Mouse (Mus musculus): Measurements from ENCODE around the gene Mpig6b.

The Mpig6b gene

GRCm38 (mm10) chr17:35085208-35085865 is 19.4 kb upstream of the Mpig6b start, which contains the start of gene Ly6g6f:
Gene Ly6g6f (minus strand): TSS chr17:35085610.
- DNase-seq (ENCODE audit: low spot score): no peak

DNA sequence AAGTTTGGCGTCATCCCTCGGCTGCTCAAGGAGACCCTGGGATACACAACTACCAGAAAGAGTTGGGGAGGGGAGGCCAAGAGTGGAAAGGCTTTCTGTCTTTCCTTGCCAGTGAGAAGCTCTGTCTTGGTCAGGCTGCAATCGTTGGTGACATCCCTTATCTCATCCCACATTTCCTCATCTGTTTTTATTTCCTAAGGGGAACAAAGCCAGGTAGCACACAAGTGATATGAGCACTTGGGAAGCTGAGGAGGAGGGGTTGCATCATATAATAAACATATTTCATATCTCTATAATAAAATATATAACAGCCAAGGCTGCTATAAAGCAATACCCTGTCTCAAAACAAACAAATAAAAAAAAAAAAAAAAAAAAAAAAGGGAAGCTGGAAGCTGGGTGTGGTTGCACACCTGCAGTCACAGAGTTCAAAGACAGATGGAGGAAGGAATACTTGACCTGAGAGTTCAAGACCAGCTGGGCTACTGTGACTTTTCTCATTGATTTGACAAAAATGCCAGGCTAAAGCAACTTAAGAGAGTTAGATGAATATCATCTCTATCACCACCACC is 18.0 kb upstream of the Mpig6b start:
- DNase-seq (ENCODE audit: low spot score): no peak

DNA sequence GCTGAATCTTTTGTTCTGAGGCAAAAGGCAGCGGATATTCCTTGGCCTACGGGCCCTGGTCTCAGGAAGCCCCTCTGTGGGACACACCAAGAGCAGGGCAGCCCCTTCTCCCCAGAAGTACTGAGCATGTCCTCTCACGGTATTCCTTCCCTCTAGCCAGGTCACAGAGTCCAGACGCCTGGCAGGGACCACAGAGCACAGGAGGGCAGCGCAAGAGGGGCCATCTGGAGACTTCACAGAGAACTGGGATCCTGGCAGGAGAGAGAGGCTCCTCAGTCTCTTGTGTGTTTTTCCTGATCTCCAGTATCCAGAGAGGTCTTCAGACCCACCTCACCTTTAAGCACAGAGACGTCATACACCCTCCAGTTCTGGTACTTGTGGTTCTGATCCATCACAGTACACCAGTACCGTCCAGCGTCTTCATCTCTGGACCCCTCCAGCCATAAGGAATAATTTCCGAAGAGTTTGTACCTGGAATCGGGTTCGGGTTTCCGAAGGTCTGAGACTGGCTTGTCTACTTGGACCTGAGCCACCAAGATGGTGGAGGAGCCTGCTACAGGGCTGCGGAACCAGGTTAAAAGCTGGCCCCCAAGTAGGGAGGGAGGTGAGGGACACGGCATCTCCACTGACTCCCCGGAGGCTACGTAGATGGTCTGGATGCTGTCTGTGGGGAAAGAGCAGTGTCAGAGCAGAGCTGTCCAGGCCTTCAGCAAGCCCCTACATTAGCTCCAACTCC is 17.0 kb upstream of the Mpig6b start:
- DNase-seq (ENCODE audit: low spot score): no peak

DNA sequence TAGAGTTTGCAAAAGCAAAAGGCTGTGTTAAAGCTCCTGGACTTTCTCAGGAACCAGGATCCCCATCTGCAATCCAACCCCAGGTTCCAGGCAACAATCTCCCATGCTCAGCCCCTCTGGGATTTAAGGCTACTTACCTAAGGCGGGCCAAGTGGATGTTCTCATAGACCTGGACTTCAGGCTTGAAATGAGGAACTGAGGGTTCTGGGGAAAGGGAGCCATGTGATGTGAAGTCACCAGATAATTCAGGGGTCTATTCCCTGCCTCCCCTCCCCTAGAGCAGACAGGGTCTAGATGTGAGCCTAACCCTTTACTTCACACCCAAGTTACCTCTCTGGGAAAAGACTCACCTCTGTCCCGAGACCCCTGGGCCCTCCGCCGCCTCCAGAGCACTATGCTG is 14.7 kb upstream of the Mpig6b start:
- DNase-seq (ENCODE audit: low spot score): no peak

DNA sequence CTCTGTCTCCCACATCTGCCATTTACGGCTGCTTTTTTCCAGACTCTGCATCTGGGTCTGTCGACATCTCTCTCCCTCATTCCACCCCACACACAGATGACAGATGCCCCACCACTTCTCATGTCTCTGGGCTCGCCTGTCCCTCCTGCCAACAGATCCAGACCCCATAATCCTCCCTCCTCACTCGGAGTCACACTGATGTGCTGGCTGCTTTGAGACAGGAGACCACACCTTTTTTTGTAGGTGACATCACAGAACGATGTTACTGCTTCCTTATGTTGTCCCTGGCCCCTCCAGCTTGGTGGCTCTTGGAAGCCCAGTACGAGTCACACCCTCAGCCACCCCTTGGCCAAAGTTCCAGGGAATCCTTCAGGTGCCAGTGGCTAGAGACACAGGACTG is 14.3 kb upstream of the Mpig6b start:
- no peak for DNase-seq (ENCODE audit: low spot score)

- DNase-seq (ENCODE audit: low spot score): peak; percentile 50
Measured at GRCm38 (mm10) chr17:35079778-35080177, 13.8 kb upstream of the Mpig6b start.

- DNase-seq (ENCODE audit: low spot score): no peak
Measured at GRCm38 (mm10) chr17:35077786-35078233, 11.8 kb upstream of the Mpig6b start, which contains the start of gene Ly6g6d. Gene Ly6g6d (minus strand): TSS chr17:35078065.

DNA sequence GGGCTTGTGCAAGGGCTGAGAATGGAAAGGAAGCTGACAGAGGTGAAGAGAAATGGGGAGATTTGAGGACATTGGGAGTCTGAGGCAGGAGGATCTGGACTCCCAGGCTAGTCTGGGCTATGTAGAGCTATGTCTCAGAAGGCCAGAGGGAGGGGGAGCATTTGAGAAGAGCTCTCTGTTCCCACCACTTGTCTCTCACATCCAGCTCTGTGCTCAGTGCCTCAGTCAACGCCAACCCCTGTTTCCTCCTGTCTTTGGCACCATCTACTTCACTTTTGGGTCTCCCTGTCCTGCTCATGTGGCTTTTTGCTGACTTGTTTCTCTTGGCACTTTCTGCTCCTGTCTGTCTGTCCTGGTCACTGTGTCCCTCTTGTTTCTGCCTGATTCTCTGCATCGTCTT is 11.3 kb upstream of the Mpig6b start:
- no peak for DNase-seq (ENCODE audit: low spot score)

DNA sequence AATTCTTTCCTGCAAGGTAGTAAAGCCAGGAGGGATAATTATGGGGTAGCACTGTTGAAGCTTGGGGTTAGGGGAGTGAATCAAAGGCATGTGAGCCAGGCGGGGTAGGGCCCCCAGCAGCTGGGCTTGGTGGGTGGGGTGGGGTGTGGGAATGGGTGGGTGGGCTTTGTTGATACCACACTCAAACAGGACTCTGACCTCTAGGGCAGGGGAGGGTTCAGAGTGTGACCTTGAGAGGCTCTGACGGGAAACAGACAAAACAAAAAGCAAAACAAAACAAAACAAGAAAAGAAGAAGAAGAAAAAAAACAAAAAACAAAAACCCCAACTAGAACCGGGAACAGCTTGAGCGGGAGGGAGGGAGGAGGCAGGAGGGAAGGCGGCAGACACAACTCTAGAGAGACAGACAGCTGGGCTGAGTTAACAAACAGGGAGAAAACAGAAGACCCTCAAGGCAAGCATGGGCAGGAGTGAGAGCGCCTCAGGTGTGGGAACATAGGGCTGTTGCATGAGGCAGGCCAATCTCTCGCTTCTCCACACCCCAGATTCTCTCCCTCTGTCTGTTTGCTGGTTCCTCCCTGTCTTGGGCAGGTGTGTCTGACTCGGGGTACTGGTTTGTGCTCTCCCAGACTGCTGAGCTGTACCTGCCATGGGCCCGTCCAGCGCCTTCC is 10.7 kb upstream of the Mpig6b start, which contains the start of gene Ly6g6e:
Gene Ly6g6e, plus strand, starts transcription at position 396 of the 670 bp plus-strand sequence.
- no peak for DNase-seq (ENCODE audit: low spot score)

DNA sequence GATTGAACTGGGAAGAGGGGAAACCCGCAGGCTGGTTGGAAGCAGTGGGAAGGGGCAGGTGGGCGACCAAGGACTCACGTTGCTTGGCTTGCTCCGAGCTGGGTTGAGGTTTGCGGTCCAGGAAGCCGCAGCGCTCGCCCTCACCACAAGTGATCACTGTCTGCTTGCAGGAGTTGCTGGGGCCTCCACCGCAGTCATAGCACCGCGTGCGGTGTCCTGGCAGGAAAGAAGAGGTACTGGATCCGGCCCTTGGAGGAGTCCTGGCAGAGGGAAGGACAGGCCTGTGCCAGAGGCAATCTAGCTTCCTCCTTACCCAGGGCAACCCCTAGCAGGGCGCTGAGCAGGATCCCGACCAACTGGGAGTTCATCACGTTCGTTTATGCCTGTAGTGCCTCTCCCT is 8.1 kb upstream of the Mpig6b start:
- no peak for DNase-seq (ENCODE audit: low spot score)

DNA sequence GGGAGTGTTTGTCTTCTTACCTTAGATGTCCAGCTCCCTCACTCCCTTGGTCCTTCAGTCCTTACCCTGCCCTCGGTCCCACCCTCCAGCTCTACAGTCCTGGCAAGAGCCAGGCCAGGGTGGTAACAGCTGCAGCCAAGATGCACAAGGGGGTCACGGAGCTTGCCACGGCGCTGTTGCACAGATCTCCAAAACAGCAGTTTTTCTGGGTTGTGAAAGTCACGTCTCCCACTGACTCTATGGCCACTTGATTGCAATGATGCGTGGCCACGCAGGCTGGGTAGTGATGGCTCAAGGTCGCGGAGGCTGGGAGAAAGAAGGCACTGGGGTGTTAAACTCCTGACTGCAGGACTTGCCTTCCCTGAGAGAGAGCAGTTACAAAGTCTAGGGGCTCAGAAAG is 5.5 kb upstream of the Mpig6b start:
- DNase-seq (ENCODE audit: low spot score): no peak

GRCm38 (mm10) chr17:35070556-35071229 is 4.7 kb upstream of the Mpig6b start:
- DNase-seq (ENCODE audit: low spot score): no peak

- no peak for DNase-seq (ENCODE audit: low spot score)
Measured at GRCm38 (mm10) chr17:35068213-35068914, 2.4 kb upstream of the Mpig6b start.

DNA sequence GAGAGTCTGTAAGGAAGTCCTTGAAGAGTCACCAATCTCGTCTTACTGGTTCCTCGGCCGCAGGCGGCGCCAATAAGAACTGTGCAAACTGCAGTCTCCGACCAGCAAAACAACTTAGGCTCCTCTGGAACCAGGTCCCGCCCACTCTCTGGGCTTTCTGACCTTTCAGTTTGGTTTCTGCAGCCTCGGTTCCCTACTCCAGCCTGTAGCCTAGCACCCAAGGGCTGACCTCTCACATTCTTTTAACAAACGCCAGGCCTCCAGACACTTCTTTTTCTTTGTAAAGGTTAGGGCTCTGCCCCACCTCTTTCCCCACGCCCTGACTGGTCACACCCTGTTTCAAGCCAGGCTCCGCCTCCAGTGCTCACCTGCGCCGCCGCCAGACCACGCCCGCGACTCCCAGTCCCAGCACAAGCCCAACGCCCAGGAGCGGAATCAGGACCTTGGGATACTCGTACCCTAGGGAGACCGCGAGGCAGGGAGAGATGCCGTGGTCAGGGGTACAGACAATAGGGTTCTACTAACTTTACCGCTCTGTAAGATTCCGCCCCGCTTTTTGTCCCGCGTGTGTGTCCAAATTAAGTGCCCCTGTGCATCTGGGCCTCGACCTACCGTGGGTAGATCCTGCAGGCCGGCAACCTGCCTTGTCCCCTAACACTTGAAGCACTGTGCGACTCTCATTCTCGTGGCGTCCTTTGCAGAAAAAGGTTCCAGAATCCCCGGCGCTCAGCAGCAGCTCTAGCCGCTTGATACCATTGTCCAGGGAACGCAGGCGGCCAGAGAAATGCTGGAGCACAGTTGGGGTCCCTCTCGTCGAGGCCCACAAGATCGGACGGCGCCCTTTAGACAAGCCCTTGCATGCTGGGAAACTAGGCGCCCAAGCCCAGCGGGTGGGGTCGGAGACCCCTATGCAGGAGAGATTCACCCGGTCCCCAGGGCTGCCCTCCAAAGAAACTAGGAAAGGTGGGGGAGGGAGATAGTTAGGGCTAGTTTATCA is 735 bp downstream of the Mpig6b start, which contains the start of gene Ly6g6c:
Gene Ly6g6c, plus strand, starts transcription at position 438 of the 997 bp plus-strand sequence.
- no peak for DNase-seq (ENCODE audit: low spot score)

DNA sequence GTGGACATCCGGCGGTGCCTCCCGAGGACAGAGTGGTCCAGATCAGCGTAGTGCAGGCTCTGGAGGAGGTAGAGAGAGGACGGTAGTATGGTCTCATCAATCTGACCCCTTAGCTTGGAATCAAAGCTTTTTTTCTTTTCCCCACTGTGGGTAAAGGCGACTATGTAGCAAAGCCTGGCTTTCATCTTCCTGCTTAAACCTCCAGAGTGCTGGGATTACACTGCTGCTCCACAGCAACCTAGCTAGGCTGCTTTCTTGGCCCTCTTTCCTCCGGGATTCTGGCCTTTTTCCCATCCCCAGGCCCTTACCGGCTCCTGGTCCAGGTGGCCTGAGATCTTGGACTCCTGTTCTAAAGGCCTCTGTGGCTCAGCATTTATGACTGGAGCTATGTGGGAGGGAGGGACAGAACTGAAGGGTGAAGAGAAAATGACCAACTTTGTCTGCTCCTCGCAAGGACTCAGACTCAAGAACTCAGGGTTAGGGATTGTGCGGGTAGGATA is 1.6 kb downstream of the Mpig6b start:
- no peak for DNase-seq (ENCODE audit: low spot score)

DNA sequence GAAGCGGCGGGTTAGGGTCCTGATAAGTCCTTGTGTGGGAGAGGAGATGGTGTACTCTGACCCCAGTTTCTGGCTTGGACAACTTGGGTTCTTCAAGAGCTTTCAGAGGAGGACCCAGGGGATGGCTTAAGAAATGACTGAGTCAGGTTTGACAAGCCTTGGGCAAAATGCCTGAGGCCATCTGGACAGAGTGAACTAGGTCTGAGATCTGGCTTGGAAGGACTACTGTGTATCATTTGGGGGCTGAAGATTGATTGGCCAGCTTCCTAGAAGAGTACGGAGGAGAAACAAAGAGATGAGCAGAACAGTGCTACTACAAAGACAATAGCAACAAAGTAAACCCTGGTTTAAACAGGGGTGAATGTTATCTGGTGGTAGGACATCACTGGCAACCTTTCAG is 2.5 kb downstream of the Mpig6b start:
- DNase-seq (ENCODE audit: low spot score): no peak

GRCm38 (mm10) chr17:35061299-35061698 is 4.7 kb downstream of the Mpig6b start:
- DNase-seq (ENCODE audit: low spot score): no peak

GRCm38 (mm10) chr17:35060737-35061297 is 5.2 kb downstream of the Mpig6b start:
- no peak for DNase-seq (ENCODE audit: low spot score)

DNA sequence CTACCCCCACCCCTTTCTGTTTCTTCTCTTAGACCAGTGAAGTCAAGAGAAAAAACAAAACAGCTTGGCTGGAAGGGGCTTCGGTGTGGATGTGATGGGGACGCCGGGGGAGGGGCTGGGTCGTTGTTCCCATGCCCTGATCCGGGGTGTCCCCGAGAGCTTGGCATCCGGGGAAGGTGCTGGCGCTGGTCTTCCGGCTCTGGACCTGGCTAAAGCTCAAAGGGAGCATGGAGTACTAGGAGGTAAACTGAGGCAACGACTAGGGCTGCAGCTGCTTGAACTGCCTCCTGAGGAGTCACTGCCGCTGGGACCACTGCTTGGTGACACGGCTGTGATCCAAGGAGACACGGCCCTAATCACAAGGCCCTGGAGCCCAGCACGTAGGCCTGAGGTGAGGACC is 5.9 kb downstream of the Mpig6b start:
- DNase-seq (ENCODE audit: low spot score): no peak

Data from spleen, adult 12 weeks (tissue).